Mouse (Mus musculus) T-helper 1 cell (primary cell): ENCODE data around the gene Gsta4.
"Not testable (repeated sequence)": the region's sequence is repeated elsewhere in the genome, so short reads cannot be mapped to it uniquely, and the experiment has no call there.

Experiments used
- in situ Hi-C: fragments of 300-600 bp; cut with MboI, MseI; formaldehyde crosslinking; loops from one replicate; pipeline ENCODE4 v1.15.1; 2025; ENCODE audit warnings: high pct_unique_total_duplicates

The Gsta4 gene

GRCm38 (mm10) chr9:78229658-78230057 is 47.1 kb downstream of the Gsta4 start:
- in situ Hi-C loops = loop anchor here (5.0 kb wide), 1 partner anchor 33 kb away; no protein-coding TSS in a partner anchor

- in situ Hi-C loops = not testable (repeated sequence)
Observed at GRCm38 (mm10) chr9:78230461-78230860, 47.9 kb downstream of the Gsta4 start, which contains the start of gene Gsta1. TSS of gene Gsta1 (plus strand) at chr9:78230656.

- in situ Hi-C loops = not testable (repeated sequence)
Observed at GRCm38 (mm10) chr9:78233121-78233695, 50.6 kb downstream of the Gsta4 start.

GRCm38 (mm10) chr9:78255683-78256470 is 73.3 kb downstream of the Gsta4 start:
- in situ Hi-C loops = not testable (repeated sequence)

GRCm38 (mm10) chr9:78256914-78257313 is 74.3 kb downstream of the Gsta4 start, which contains the start of gene Gm3776:
TSS of gene Gm3776 (plus strand) at chr9:78257129.
- in situ Hi-C loops = not testable (repeated sequence)
